Mouse (Mus musculus): Measurements from ENCODE around the gene Ugt1a6b. TPM values are rescaled to one million over a fixed set of nuclear protein-coding genes. Genes with fewer than 3 reads are reported as not detected.
"Not testable (repeated sequence)": the region's sequence is repeated elsewhere in the genome, so short reads cannot be mapped to it uniquely, and the experiment has no call there.

The Ugt1a6b gene
- 2.4 and 2.9 TPM in 2 replicates for polyA plus RNA-seq (2012; rRNA removed)

DNA sequence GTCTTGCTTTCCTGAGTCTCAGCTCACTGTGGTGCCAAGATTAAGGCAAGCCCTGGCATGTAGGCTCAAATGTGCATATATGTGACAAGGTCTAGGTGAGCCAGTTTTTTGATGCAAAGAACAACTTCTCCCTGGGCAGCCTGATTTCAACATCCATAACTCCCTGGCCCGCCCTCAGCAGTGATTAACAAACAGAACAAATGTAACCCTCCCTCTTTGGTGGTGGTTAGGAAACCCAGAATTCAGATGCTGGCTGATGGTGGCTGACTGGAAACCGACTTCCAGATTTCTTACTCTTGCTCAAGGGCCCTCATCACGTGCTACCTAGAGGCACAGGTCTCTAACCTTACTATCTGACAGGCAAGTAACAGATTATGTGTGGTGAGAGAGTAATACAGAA, at the start of gene Ugt1a6b:
TSS of gene Ugt1a6b (plus strand) at position 234 of the 400 bp plus-strand sequence.
- H3K4me1 ChIP-seq (ENCODE audit: control insufficient read depth, insufficient read depth, low read length); DNase-seq; H3K4me3 ChIP-seq (replicated peaks; ENCODE audit: extremely low read depth, low read depth, low read length): not testable (repeated sequence)
- 24% methylated on average over 3 of the region's 3 CpGs for WGBS

DNA sequence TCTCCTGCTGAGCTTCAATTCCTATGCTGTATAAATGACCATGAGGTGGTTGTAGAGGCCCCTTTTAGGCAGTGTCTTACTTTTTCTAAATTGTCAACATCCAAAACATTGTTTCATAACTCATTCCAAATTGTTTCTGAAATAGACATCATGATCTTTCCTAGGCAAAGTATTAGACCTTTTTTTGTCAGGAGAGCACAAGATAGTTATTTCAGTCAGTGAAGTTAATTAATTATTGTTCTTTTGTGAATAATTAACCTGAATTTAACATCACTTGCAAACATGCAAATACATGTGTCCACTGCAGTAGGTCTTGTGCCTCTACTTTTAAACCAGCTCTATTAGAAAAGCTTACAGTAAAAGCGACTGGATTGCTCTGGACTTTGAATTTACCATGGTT, 48.0 kb upstream of the Ugt1a6b start, which contains the start of gene Ugt1a10:
TSS of gene Ugt1a10 (plus strand) at position 301 of the 400 bp plus-strand sequence.
- DNase-seq: no peak
- WGBS: 85% methylated on average over 1 of the region's 1 CpGs
- no peak for TF ChIP-seq CTCF (IDR thresholded peaks at IDR 0.05; ENCODE audit: insufficient read depth, low read length)
- TF ChIP-seq POLR2A (IDR thresholded peaks at IDR 0.05; ENCODE audit: borderline replicate concordance, extremely low read depth, low read depth, low read length): no peak
- no peak within 1 kb of the TSS for H3K4me3 ChIP-seq (replicated peaks; ENCODE audit: extremely low read depth, low read depth, low read length)
- H3K4me1 ChIP-seq (ENCODE audit: control insufficient read depth, insufficient read depth, low read length): no peaks in the 10 kb centered on the region

DNA sequence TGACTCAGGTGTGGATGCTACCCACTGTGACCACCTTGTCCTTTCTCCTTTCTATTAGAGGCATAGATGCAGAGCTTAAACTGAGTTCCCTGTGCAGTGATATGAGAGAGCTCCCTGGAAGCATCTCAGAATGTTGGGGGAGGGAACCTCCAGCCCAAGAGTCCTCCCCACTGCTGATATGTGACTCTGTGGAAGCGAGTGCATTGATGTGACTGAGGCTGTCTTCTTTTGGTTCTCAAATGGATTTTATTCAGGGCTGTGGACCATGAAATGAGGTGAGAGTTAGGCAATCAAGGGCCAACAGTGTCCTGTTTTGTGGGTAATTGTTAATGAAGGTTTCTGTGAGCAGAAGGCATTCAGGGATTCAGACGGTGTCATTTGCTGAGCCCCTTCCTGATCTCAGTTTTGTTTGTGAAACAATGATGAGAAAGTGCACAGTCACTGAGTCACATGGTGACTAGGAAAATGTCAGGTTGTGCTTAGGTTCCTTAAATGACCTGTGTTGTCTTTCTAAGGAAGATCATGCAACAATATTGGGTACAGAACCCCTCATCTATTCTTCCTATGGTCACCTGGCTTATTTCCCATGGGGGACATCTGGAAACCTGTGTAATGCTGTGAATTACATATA, 36.5 kb upstream of the Ugt1a6b start:
- not testable (repeated sequence) for DNase-seq; H3K4me3 ChIP-seq (replicated peaks; ENCODE audit: extremely low read depth, low read depth, low read length); H3K4me1 ChIP-seq (ENCODE audit: control insufficient read depth, insufficient read depth, low read length)
- WGBS: 63% methylated on average over 1 of the region's 2 CpGs

DNA sequence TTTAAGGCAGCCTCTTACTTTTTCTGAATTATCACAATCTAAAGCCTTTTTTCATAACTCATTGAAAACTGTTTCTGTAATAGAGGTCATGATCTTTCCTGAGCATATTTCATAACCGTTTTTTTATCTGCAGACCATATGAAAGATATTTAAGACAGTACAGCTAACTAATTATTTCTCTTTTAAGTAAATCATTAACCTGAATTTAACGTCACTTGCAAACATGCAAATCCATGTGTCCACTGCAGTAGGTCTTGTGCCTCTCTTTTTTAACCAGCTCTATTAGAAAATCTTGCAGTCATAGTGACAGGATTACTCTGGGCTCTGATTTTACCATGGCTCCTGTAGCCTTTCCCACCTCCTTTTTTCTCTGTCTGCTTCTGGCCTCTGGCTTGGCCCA, 32.6 kb upstream of the Ugt1a6b start, which contains the start of gene Ugt1a9:
TSS of gene Ugt1a9 (plus strand) at position 306 of the 400 bp plus-strand sequence.
- 60% methylated on average over 2 of the region's 2 CpGs for WGBS
- no peak within 1 kb of the TSS for H3K4me3 ChIP-seq (replicated peaks; ENCODE audit: extremely low read depth, low read depth, low read length)
- no peaks in the 10 kb centered on the region for H3K4me1 ChIP-seq (ENCODE audit: control insufficient read depth, insufficient read depth, low read length)
- TF ChIP-seq CTCF (IDR thresholded peaks at IDR 0.05; ENCODE audit: insufficient read depth, low read length) (no peak), POLR2A (IDR thresholded peaks at IDR 0.05; ENCODE audit: borderline replicate concordance, extremely low read depth, low read depth, low read length) (no peak)
- DNase-seq: no peak

DNA sequence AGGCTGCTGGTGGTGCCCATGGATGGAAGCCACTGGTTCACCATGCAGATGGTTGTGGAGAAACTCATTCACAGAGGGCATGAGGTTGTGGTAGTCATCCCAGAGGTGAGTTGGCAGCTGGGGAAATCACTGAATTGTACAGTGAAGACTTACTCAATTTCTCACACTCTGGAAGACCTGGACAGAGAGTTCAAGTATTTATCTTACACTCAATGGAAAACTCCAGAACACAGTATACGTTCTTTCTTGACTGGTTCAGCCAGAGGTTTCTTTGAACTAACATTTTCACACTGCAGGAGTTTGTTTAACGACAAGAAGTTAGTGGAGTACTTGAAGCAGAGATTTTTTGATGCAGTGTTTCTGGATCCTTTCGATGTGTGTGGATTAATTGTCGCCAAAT, 32.1 kb upstream of the Ugt1a6b start:
- H3K4me3 ChIP-seq (replicated peaks; ENCODE audit: extremely low read depth, low read depth, low read length): no peak overlapping the region
- DNase-seq: no peak
- WGBS: 67% methylated on average over 4 of the region's 4 CpGs
- TF ChIP-seq CTCF (IDR thresholded peaks at IDR 0.05; ENCODE audit: insufficient read depth, low read length): no peak
- no peak for TF ChIP-seq POLR2A (IDR thresholded peaks at IDR 0.05; ENCODE audit: borderline replicate concordance, extremely low read depth, low read depth, low read length)
- H3K4me1 ChIP-seq (ENCODE audit: control insufficient read depth, insufficient read depth, low read length): no peaks in the 10 kb centered on the region

DNA sequence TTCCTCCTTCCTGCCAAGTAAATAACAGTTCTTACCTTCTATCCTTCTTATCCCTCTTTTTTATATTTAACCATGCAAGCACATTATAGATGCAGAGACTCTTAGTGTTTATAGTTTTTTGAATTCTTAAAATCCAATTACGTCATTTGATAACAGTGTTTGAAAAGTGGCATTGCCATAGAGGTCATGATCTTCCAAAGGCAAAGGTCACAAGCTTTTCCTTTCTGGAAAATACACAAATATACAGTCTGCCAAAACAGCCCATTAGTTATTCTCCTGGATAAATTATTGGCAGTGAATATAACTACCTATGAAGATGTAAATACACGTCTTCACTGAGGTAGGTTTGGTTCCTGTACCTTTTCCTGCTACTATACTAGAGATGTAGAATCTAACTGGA, 28.6 kb upstream of the Ugt1a6b start:
- Histone ChIP-seq H3K4me3 (replicated peaks; ENCODE audit: extremely low read depth, low read depth, low read length) (no peak overlapping the region), H3K4me1 (ENCODE audit: control insufficient read depth, insufficient read depth, low read length) (no peaks in the 10 kb centered on the region)
- 70% methylated on average over 2 of the region's 2 CpGs for WGBS
- no peak for DNase-seq
- TF ChIP-seq CTCF (IDR thresholded peaks at IDR 0.05; ENCODE audit: insufficient read depth, low read length) (no peak), POLR2A (IDR thresholded peaks at IDR 0.05; ENCODE audit: borderline replicate concordance, extremely low read depth, low read depth, low read length) (no peak)

DNA sequence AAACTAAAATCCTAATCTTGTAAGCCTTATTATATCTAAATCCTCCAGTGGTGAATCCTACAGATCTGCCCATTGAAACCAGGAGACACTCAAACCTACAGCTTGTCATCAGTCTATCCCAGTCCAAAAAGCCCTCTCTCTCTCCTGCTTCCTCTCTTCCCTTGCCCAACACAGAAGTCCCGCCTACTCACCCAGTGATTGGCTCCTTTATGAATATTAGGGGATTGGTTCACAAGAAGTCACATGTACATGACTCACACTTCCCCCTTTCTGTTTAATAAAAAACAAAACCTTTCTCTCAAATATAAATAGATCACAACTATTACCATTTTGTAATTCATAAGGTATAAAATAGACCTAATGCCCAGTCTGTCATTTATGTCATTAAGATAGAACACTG, 25.9 kb upstream of the Ugt1a6b start:
- no peaks in the 10 kb centered on the region for H3K4me1 ChIP-seq (ENCODE audit: control insufficient read depth, insufficient read depth, low read length)
- no peak for TF ChIP-seq POLR2A (IDR thresholded peaks at IDR 0.05; ENCODE audit: borderline replicate concordance, extremely low read depth, low read depth, low read length)
- TF ChIP-seq CTCF (IDR thresholded peaks at IDR 0.05; ENCODE audit: insufficient read depth, low read length): no peak
- 89% methylated on average over 1 of the region's 1 CpGs for WGBS
- DNase-seq: no peak
- H3K4me3 ChIP-seq (replicated peaks; ENCODE audit: extremely low read depth, low read depth, low read length): no peak overlapping the region

DNA sequence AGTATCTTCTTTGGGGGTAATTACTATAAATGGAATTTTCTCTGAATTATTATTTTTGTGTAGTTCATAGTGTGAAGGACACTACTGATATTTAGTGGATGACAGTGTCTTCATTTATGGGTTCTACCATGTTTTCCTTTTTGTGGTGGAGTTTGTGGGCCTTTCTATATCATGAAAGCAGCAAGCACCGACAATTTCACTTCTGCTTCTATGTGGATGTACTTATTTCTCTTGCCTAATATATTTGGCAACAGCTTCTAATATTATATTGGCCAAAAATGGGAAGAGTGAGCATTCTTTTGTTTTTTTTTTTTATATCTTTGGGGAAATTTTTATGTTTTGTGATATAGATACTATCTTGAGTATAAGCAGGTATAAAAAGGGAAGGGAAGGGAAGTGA, 21.4 kb upstream of the Ugt1a6b start:
- Histone ChIP-seq H3K4me1 (ENCODE audit: control insufficient read depth, insufficient read depth, low read length) (no peaks in the 10 kb centered on the region), H3K4me3 (replicated peaks; ENCODE audit: extremely low read depth, low read depth, low read length) (no peak overlapping the region)
- no peak for TF ChIP-seq CTCF (IDR thresholded peaks at IDR 0.05; ENCODE audit: insufficient read depth, low read length)
- no peak for DNase-seq
- 76% methylated on average over 1 of the region's 1 CpGs for WGBS

DNA sequence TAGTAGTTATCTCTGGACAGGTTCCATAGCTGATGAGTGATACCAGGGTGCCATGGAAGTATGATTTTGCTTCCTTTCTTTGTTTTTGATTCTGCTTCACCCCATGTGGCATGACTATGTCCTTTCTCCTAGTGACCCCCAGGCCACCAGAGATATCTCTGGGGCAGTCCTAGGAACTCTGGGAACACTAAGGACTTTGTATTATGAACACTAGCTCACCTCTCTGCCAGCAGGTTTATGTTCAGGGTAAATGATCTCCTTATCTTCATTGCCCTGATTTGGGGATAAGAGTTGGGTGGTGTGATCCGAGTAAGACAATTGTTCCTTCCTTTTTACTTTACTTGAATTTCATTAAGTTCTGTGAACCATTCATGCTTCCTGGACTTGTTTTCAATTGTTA, 16.9 kb upstream of the Ugt1a6b start:
- Histone ChIP-seq H3K4me3 (replicated peaks; ENCODE audit: extremely low read depth, low read depth, low read length) (no peak overlapping the region), H3K4me1 (ENCODE audit: control insufficient read depth, insufficient read depth, low read length) (no peaks in the 10 kb centered on the region)
- no peak for TF ChIP-seq POLR2A (IDR thresholded peaks at IDR 0.05; ENCODE audit: borderline replicate concordance, extremely low read depth, low read depth, low read length)
- TF ChIP-seq CTCF (IDR thresholded peaks at IDR 0.05; ENCODE audit: insufficient read depth, low read length): no peak
- no peak for DNase-seq
- 53% methylated on average over 1 of the region's 1 CpGs for WGBS

DNA sequence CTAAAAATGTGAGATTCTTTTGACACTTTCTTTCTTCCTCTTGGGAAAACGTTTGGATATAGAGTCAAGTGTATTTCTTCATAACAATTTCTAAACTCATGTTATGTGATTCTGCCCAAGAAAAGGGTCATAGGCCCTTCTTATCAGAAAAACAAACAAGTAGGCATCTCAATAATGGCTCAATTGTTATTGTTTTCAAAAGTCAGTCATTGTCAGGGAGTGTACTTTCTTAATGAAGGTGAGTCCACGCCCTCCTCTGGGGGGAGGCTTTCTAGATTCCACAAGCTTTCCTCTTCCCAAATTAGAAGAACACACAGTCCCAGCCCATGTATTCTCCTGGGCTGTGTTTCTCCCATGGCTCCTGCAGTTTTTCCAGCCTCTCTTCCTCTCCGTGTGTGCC, 15.5 kb upstream of the Ugt1a6b start, which contains the start of gene Ugt1a8:
TSS of gene Ugt1a8 (plus strand) at position 301 of the 400 bp plus-strand sequence.
- WGBS: 59% methylated on average over 3 of the region's 3 CpGs
- DNase-seq: no peak
- H3K4me1 ChIP-seq (ENCODE audit: control insufficient read depth, insufficient read depth, low read length): no peaks in the 10 kb centered on the region
- TF ChIP-seq POLR2A (IDR thresholded peaks at IDR 0.05; ENCODE audit: borderline replicate concordance, extremely low read depth, low read depth, low read length): no peak
- no peak for TF ChIP-seq CTCF (IDR thresholded peaks at IDR 0.05; ENCODE audit: insufficient read depth, low read length)
- no peak within 1 kb of the TSS for H3K4me3 ChIP-seq (replicated peaks; ENCODE audit: extremely low read depth, low read depth, low read length)
